Comparison of ENCODE assay signal across 20 mouse cellular contexts in genomic region chr1:179065294-179065601, GRCm38 (mm10).
DNase-seq lines count a peak whose midpoint lies in the region; ATAC-seq and TF ChIP-seq lines count a peak whose summit lies in the region.
"Had no signal": no experiment of that assay in that cellular context is flagged by ENCODE, and none has a peak within 500 bp of the region (broad histone marks: within the 10 kb centered on the region; RNA-seq: fewer than 3 reads in every experiment).

No protein-coding gene starts in this region.

- no peaks in the 10 kb centered on the region for H3K79me2 ChIP-seq in heart, adult 2 months (replicated peaks; ENCODE audit: control insufficient read depth, insufficient read depth, low read length)

- H3K4me1 ChIP-seq in heart, embryonic 10.5 days: peaks cover 46% of the 10 kb centered on the region
- peaks cover 8% of the 10 kb centered on the region for H3K4me1 ChIP-seq in heart, adult 2 months (ENCODE audit: control insufficient read depth, insufficient read depth, low read length)
- peaks cover 37% of the 10 kb centered on the region for H3K4me1 ChIP-seq in lung, embryonic 15.5 days
- peaks cover 33% of the 10 kb centered on the region for H3K4me1 ChIP-seq in stomach, embryonic 14.5 days (ENCODE audit: control insufficient read depth, insufficient read depth, low read length)

- TF ChIP-seq POLR2A in heart, adult 2 months (IDR thresholded peaks at IDR 0.05; ENCODE audit: insufficient read depth, low read depth, low read length): no peak

- DNase-seq in heart, embryonic 10.5 days (ENCODE audit: low spot score): no peak
- DNase-seq in heart, adult 2 months: no peak
- no peak for DNase-seq in lung, postnatal 10 days
- no peak for DNase-seq in layer of hippocampus, adult 9-10 months (ENCODE audit: low spot score)
- DNase-seq in layer of hippocampus, adult 2 months (ENCODE audit: low spot score in 2 of 2): no peak
- DNase-seq: adrenal gland, adult 8-10 months; kidney, postnatal 25 days; thymus, postnatal 14 days had no signal

- no peak overlapping the region for H3K4me2 ChIP-seq in lung, embryonic 15.5 days
- H3K4me2 ChIP-seq in stomach, embryonic 14.5 days (replicated peaks; ENCODE audit: low read depth, low read length): no peak overlapping the region
- H3K4me2 ChIP-seq: embryonic facial prominence, embryonic 12.5 days; heart, embryonic 13.5 days; hindbrain, embryonic 14.5 days; limb, embryonic 15.5 days; liver, embryonic 15.5 days; midbrain, embryonic 13.5 days had no signal

- TF ChIP-seq CTCF in heart, adult 2 months (IDR thresholded peaks at IDR 0.05): no peak
- no peak for TF ChIP-seq CTCF in layer of hippocampus, adult 2 months (conservative IDR thresholded peaks at IDR 0.05)

- H3K4me3 ChIP-seq in heart, embryonic 10.5 days: no peak overlapping the region
- H3K4me3 ChIP-seq in heart, adult 2 months: no peak overlapping the region
- H3K4me3 ChIP-seq in lung, embryonic 15.5 days: no peak overlapping the region
- H3K4me3 ChIP-seq in stomach, embryonic 14.5 days (ENCODE audit: low read depth, low read length): no peak overlapping the region
- H3K4me3 ChIP-seq in layer of hippocampus, adult 2 months: no peak overlapping the region
- H3K4me3 ChIP-seq: embryonic facial prominence, embryonic 12.5 days; heart, embryonic 13.5 days; left cerebral cortex, adult 2 months; limb, embryonic 15.5 days; liver, embryonic 15.5 days; midbrain, embryonic 13.5 days had no signal

- ATAC-seq in lung, embryonic 15.5 days (ENCODE audit: borderline replicate concordance, extremely low read depth, low FRiP score, low TSS enrichment): no peak
- no peak for ATAC-seq in stomach, embryonic 14.5 days (ENCODE audit: insufficient number of reproducible peaks, insufficient read depth, low FRiP score, low read depth)
- ATAC-seq: activated CD4-positive, CD25-positive, alpha-beta regulatory T cell, adult 4 months; forebrain, embryonic 14.5 days; inflammation-experienced regulatory T-cells, adult 6 months; midbrain, embryonic 13.5 days had no signal

- no peaks in the 10 kb centered on the region for H3K27me3 ChIP-seq in heart, embryonic 10.5 days (ENCODE audit: insufficient read depth, poor library complexity, severe bottlenecking)
- no peaks in the 10 kb centered on the region for H3K27me3 ChIP-seq in heart, adult 2 months (ENCODE audit: control insufficient read depth, insufficient read depth, low read length)
- H3K27me3 ChIP-seq in lung, embryonic 15.5 days: no peaks in the 10 kb centered on the region
- H3K27me3 ChIP-seq in stomach, embryonic 14.5 days (ENCODE audit: control insufficient read depth, insufficient read depth, low read length): no peaks in the 10 kb centered on the region
- H3K27me3 ChIP-seq: embryonic facial prominence, embryonic 12.5 days; heart, embryonic 13.5 days; limb, embryonic 15.5 days; liver, embryonic 15.5 days had no signal

- WGBS in heart, embryonic 10.5 days: 88% methylated on average over 2 of the region's 2 CpGs
- 92% methylated on average over 2 of the region's 2 CpGs for WGBS in heart, adult 2 months
- WGBS in lung, embryonic 15.5 days: 69% methylated on average over 2 of the region's 2 CpGs
- 82% methylated on average over 2 of the region's 2 CpGs for WGBS in stomach, embryonic 14.5 days

- H3K36me3 ChIP-seq in heart, embryonic 10.5 days: no peaks in the 10 kb centered on the region
- no peaks in the 10 kb centered on the region for H3K36me3 ChIP-seq in heart, adult 2 months (ENCODE audit: control insufficient read depth, insufficient read depth, low read length)
- no peaks in the 10 kb centered on the region for H3K36me3 ChIP-seq in lung, embryonic 15.5 days
- H3K36me3 ChIP-seq in stomach, embryonic 14.5 days (ENCODE audit: control insufficient read depth, insufficient read depth, low read length): no peaks in the 10 kb centered on the region
- H3K36me3 ChIP-seq: embryonic facial prominence, embryonic 12.5 days; heart, embryonic 13.5 days; limb, embryonic 15.5 days; liver, embryonic 15.5 days; midbrain, embryonic 13.5 days had no signal

- peak overlapping the region; percentile 63 for H3K27ac ChIP-seq in heart, embryonic 10.5 days
- H3K27ac ChIP-seq in heart, adult 2 months: no peak overlapping the region
- 0 out of 2 replicates have a peak overlapping the region, but pooled peaks have one; percentile 16 for H3K27ac ChIP-seq in lung, embryonic 15.5 days
- peak overlapping the region; percentile 35; the same call in 1 of the 2 replicates for H3K27ac ChIP-seq in stomach, embryonic 14.5 days (ENCODE audit: low read length)
- no peak overlapping the region for H3K27ac ChIP-seq in layer of hippocampus, adult 2 months
- H3K27ac ChIP-seq: embryonic facial prominence, embryonic 12.5 days; hindbrain, embryonic 14.5 days; left cerebral cortex, adult 2 months; limb, embryonic 15.5 days; liver, embryonic 15.5 days; midbrain, embryonic 13.5 days had no signal

- no peak for TF ChIP-seq EP300 in heart, adult 2 months (IDR thresholded peaks at IDR 0.05; ENCODE audit: insufficient read depth, low read depth, low read length)

- H3K9me3 ChIP-seq in heart, embryonic 10.5 days: no peaks in the 10 kb centered on the region
- no peaks in the 10 kb centered on the region for H3K9me3 ChIP-seq in lung, embryonic 15.5 days
- no peaks in the 10 kb centered on the region for H3K9me3 ChIP-seq in stomach, embryonic 14.5 days (ENCODE audit: control insufficient read depth, low read depth, low read length)
- H3K9me3 ChIP-seq: embryonic facial prominence, embryonic 12.5 days; heart, embryonic 13.5 days; limb, embryonic 15.5 days; liver, embryonic 15.5 days; midbrain, embryonic 13.5 days had no signal

- H3K9ac ChIP-seq in heart, adult 2 months (ENCODE audit: low read depth, low read length): no peak overlapping the region
- H3K9ac ChIP-seq in lung, embryonic 15.5 days: no peak overlapping the region
- H3K9ac ChIP-seq in stomach, embryonic 14.5 days (replicated peaks; ENCODE audit: low read depth, low read length): no peak overlapping the region
- H3K9ac ChIP-seq: embryonic facial prominence, embryonic 12.5 days; heart, embryonic 13.5 days; hindbrain, embryonic 14.5 days; limb, embryonic 15.5 days; liver, embryonic 15.5 days; midbrain, embryonic 13.5 days had no signal

- intact Hi-C loops in heart, adult 2 months (cut with DNase I): no loop called here

Comparison
In these comparisons a context has a peak if more than half of its experiments do, and no peak if none do; other contexts are left out.
1. H3K27ac ChIP-seq: peak in heart, embryonic 10.5 days (single experiment), lung, embryonic 15.5 days (single experiment) and stomach, embryonic 14.5 days (single experiment); none in heart, adult 2 months (single experiment) and layer of hippocampus, adult 2 months (single experiment).